Mouse (Mus musculus) limb, embryonic 13.5 days (tissue): ENCODE results near the gene Mbnl1. TPM values are rescaled to one million over a fixed set of nuclear protein-coding genes. Genes with fewer than 3 reads are reported as not detected.
A peak's percentile ranks its signal among the peaks of the same experiment; 100 is the strongest.

ENCODE experiments used
- ATAC-seq: fragments of 200-750 bp; cut with Nextera tagmentation; 2 replicates; pipeline ENCODE4 v1.8.0; 2017; ENCODE audit warnings: low read depth, moderate number of reproducible peaks, moderate TSS enrichment; ENCODE audit not compliant: low FRiP score
- H3K27ac ChIP-seq: fragments of 300-500 bp; sonication (generic); 2 replicates; pipeline ENCODE4 v1.5.1; 2015; ENCODE audit warnings: inconsistent platforms, mild to moderate bottlenecking, moderate library complexity
- H3K27me3 ChIP-seq: fragments of 300-500 bp; sonication (generic); 2 replicates; pipeline ENCODE4 v1.6.1; 2015; ENCODE audit warnings: mild to moderate bottlenecking, inconsistent platforms
- H3K36me3 ChIP-seq: fragments of 300-500 bp; sonication (generic); 2 replicates; pipeline ENCODE4 v1.6.1; 2015; ENCODE audit warnings: inconsistent platforms, mild to moderate bottlenecking, moderate library complexity
- H3K4me1 ChIP-seq: fragments of 300-500 bp; sonication (generic); 2 replicates; pipeline ENCODE4 v1.6.1; 2015; ENCODE audit warnings: inconsistent platforms
- H3K4me2 ChIP-seq: fragments of 300-500 bp; sonication (generic); replicated peaks from 2 replicates; pipeline ENCODE4 v1.6.1; 2015; ENCODE audit warnings: inconsistent platforms, mild to moderate bottlenecking, moderate library complexity
- H3K4me3 ChIP-seq: fragments of 300-500 bp; sonication (generic); 2 replicates; pipeline ENCODE4 v1.5.1; 2015; ENCODE audit warnings: moderate library complexity, mild to moderate bottlenecking, inconsistent platforms
- H3K9ac ChIP-seq: fragments of 300-500 bp; sonication (generic); 2 replicates; pipeline ENCODE4 v1.6.1; 2015; ENCODE audit warnings: mild to moderate bottlenecking, inconsistent platforms
- H3K9me3 ChIP-seq: fragments of 300-500 bp; sonication (generic); 2 replicates; pipeline ENCODE4 v1.6.1; 2016; ENCODE audit warnings: inconsistent platforms
- WGBS: fragments of 180-500 bp; shearing (Covaris S2); methylation state at CpG from one replicate; pipeline ENCODE4 v1.1.7; 2015; 5-methylcytosine and 5-hydroxymethylcytosine counted together
- polyA plus RNA-seq: library from polyadenylated mRNA; unstranded; fragments of >200 nt; fragmentation: Nextera tagmentation; extraction: Ambion mirVana; gene quantifications from 2 replicates; pipeline ENCODE4 v1.2.1, GENCODE M21; 2015

Mbnl1 gene
- polyA plus RNA-seq, 1 experiment from 2014 or later: 89.7 TPM

GRCm38 (mm10) chr3:60565204-60565603 lies 92.6 kb downstream of the Mbnl1 start:
- H3K27me3 ChIP-seq: no peaks in the 10 kb centered on the region
- WGBS: 89% methylated on average over 3 of the region's 3 CpGs
- H3K4me1 ChIP-seq: peaks cover 34% of the 10 kb centered on the region
- no peak for ATAC-seq
- no peak overlapping the region for H3K4me3 ChIP-seq
- H3K4me2 ChIP-seq: no peak overlapping the region
- H3K9me3 ChIP-seq: no peaks in the 10 kb centered on the region
- no peak overlapping the region for H3K9ac ChIP-seq
- H3K27ac ChIP-seq: no peak overlapping the region
- H3K36me3 ChIP-seq: no peaks in the 10 kb centered on the region

- no peak overlapping the region for H3K4me3 ChIP-seq
- no peaks in the 10 kb centered on the region for H3K27me3 ChIP-seq
- no peak overlapping the region for H3K9ac ChIP-seq
- H3K4me2 ChIP-seq: no peak overlapping the region
- H3K27ac ChIP-seq: no peak overlapping the region
- peaks cover 31% of the 10 kb centered on the region for H3K4me1 ChIP-seq
- no peaks in the 10 kb centered on the region for H3K9me3 ChIP-seq
- H3K36me3 ChIP-seq: no peaks in the 10 kb centered on the region
- 69% methylated on average over 3 of the region's 3 CpGs for WGBS
- ATAC-seq: no peak
These were observed 93.3 kb downstream of the Mbnl1 start for GRCm38 (mm10) chr3:60565950-60566349.

- no peak overlapping the region for H3K9ac ChIP-seq
- H3K36me3 ChIP-seq: no peaks in the 10 kb centered on the region
- H3K27me3 ChIP-seq: no peaks in the 10 kb centered on the region
- WGBS: 74% methylated on average over 1 of the region's 1 CpGs
- H3K9me3 ChIP-seq: no peaks in the 10 kb centered on the region
- H3K4me3 ChIP-seq: no peak overlapping the region
- H3K4me2 ChIP-seq: no peak overlapping the region
- no peak for ATAC-seq
- H3K4me1 ChIP-seq: peaks cover 24% of the 10 kb centered on the region
- no peak overlapping the region for H3K27ac ChIP-seq
These were observed 95.6 kb downstream of the Mbnl1 start for GRCm38 (mm10) chr3:60568171-60568684.

GRCm38 (mm10) chr3:60568801-60569568 lies 96.4 kb downstream of the Mbnl1 start:
- H3K4me1 ChIP-seq: peaks cover 18% of the 10 kb centered on the region
- WGBS: 64% methylated on average over 6 of the region's 6 CpGs
- no peak overlapping the region for H3K4me2 ChIP-seq
- no peaks in the 10 kb centered on the region for H3K27me3 ChIP-seq
- H3K4me3 ChIP-seq: no peak overlapping the region
- H3K36me3 ChIP-seq: no peaks in the 10 kb centered on the region
- ATAC-seq: no peak
- H3K27ac ChIP-seq: no peak overlapping the region
- no peak overlapping the region for H3K9ac ChIP-seq
- H3K9me3 ChIP-seq: no peaks in the 10 kb centered on the region

GRCm38 (mm10) chr3:60569781-60570180 lies 97.2 kb downstream of the Mbnl1 start:
- no peak overlapping the region for H3K4me3 ChIP-seq
- no peak overlapping the region for H3K27ac ChIP-seq
- ATAC-seq: no peak
- H3K9ac ChIP-seq: no peak overlapping the region
- H3K4me2 ChIP-seq: no peak overlapping the region
- H3K9me3 ChIP-seq: no peaks in the 10 kb centered on the region
- no peaks in the 10 kb centered on the region for H3K27me3 ChIP-seq
- no peaks in the 10 kb centered on the region for H3K36me3 ChIP-seq
- 87% methylated on average over 2 of the region's 2 CpGs for WGBS
- peaks cover 19% of the 10 kb centered on the region for H3K4me1 ChIP-seq

- Histone ChIP-seq H3K9me3 (no peaks in the 10 kb centered on the region), H3K4me3 (no peak overlapping the region), H3K4me1 (peaks cover 23% of the 10 kb centered on the region), H3K9ac (no peak overlapping the region), H3K27ac (no peak overlapping the region), H3K36me3 (no peaks in the 10 kb centered on the region), H3K27me3 (no peaks in the 10 kb centered on the region), H3K4me2 (no peak overlapping the region)
- no peak for ATAC-seq
- 79% methylated on average over 5 of the region's 5 CpGs for WGBS
These were observed 97.9 kb downstream of the Mbnl1 start for GRCm38 (mm10) chr3:60570491-60571022.

GRCm38 (mm10) chr3:60571493-60571892 lies 98.9 kb downstream of the Mbnl1 start:
- no peaks in the 10 kb centered on the region for H3K27me3 ChIP-seq
- no peak overlapping the region for H3K4me2 ChIP-seq
- no peaks in the 10 kb centered on the region for H3K36me3 ChIP-seq
- no peaks in the 10 kb centered on the region for H3K9me3 ChIP-seq
- no peak overlapping the region for H3K9ac ChIP-seq
- H3K4me1 ChIP-seq: peaks cover 21% of the 10 kb centered on the region
- 78% methylated on average over 1 of the region's 1 CpGs for WGBS
- no peak overlapping the region for H3K4me3 ChIP-seq
- H3K27ac ChIP-seq: no peak overlapping the region
- no peak for ATAC-seq

GRCm38 (mm10) chr3:60574199-60574598 lies 101.6 kb downstream of the Mbnl1 start:
- ATAC-seq: no peak
- Histone ChIP-seq H3K4me1 (peaks cover 34% of the 10 kb centered on the region), H3K4me3 (no peak overlapping the region), H3K4me2 (no peak overlapping the region), H3K9ac (no peak overlapping the region), H3K36me3 (no peaks in the 10 kb centered on the region), H3K9me3 (no peaks in the 10 kb centered on the region), H3K27me3 (no peaks in the 10 kb centered on the region), H3K27ac (no peak overlapping the region)
- 75% methylated on average over 9 of the region's 9 CpGs for WGBS

- no peaks in the 10 kb centered on the region for H3K9me3 ChIP-seq
- 70% methylated on average over 4 of the region's 4 CpGs for WGBS
These were observed 102.4 kb downstream of the Mbnl1 start for GRCm38 (mm10) chr3:60574849-60575524.

GRCm38 (mm10) chr3:60575945-60576344 lies 103.3 kb downstream of the Mbnl1 start:
- Histone ChIP-seq H3K27me3 (no peaks in the 10 kb centered on the region), H3K9me3 (no peaks in the 10 kb centered on the region), H3K4me1 (peaks cover 43% of the 10 kb centered on the region), H3K36me3 (no peaks in the 10 kb centered on the region), H3K27ac (no peak overlapping the region), H3K9ac (no peak overlapping the region), H3K4me2 (peak overlapping the region; percentile 25), H3K4me3 (no peak overlapping the region)
- 51% methylated on average over 2 of the region's 2 CpGs for WGBS
- ATAC-seq: no peak

More at GRCm38 (mm10) chr3:60574849-60575524, 102.4 kb downstream of the Mbnl1 start:
- 0 out of 2 replicates have a peak, but pooled peaks have one; percentile 24 for ATAC-seq
- no peak overlapping the region for H3K9ac ChIP-seq
- H3K36me3 ChIP-seq: no peaks in the 10 kb centered on the region
- H3K4me2 ChIP-seq: no peak overlapping the region
- no peak overlapping the region for H3K27ac ChIP-seq
- H3K27me3 ChIP-seq: no peaks in the 10 kb centered on the region
- H3K4me1 ChIP-seq: peaks cover 34% of the 10 kb centered on the region
- H3K4me3 ChIP-seq: no peak overlapping the region

GRCm38 (mm10) chr3:60576366-60577046 lies 103.9 kb downstream of the Mbnl1 start:
- Histone ChIP-seq H3K36me3 (no peaks in the 10 kb centered on the region), H3K4me1 (peaks cover 45% of the 10 kb centered on the region), H3K9me3 (no peaks in the 10 kb centered on the region), H3K4me2 (peak overlapping the region; percentile 25), H3K9ac (no peak overlapping the region), H3K27ac (peak overlapping the region; percentile 15; the same call in 1 of the 2 replicates), H3K27me3 (no peaks in the 10 kb centered on the region), H3K4me3 (no peak overlapping the region)
- ATAC-seq: no peak
- 29% methylated on average over 9 of the region's 9 CpGs for WGBS

GRCm38 (mm10) chr3:60579880-60580279 lies 107.2 kb downstream of the Mbnl1 start:
- ATAC-seq: no peak
- WGBS: 88% methylated on average over 4 of the region's 4 CpGs
- Histone ChIP-seq H3K9ac (no peak overlapping the region), H3K27ac (no peak overlapping the region), H3K4me3 (no peak overlapping the region), H3K4me1 (peaks cover 54% of the 10 kb centered on the region), H3K36me3 (no peaks in the 10 kb centered on the region), H3K27me3 (no peaks in the 10 kb centered on the region), H3K9me3 (no peaks in the 10 kb centered on the region), H3K4me2 (no peak overlapping the region)
